Mouse (Mus musculus): ENCODE data around the gene Ifna5. TPM values are rescaled to one million over a fixed set of nuclear protein-coding genes. Genes with fewer than 3 reads are reported as not detected.

Gene Ifna5
- polyA plus RNA-seq, 1 experiment from 2014 or later, result not detected

- no peaks in the 10 kb centered on the region for H3K27me3 ChIP-seq (ENCODE audit: control insufficient read depth, insufficient read depth, low read length)
- H3K36me3 ChIP-seq (ENCODE audit: control insufficient read depth, insufficient read depth, low read length), result no peaks in the 10 kb centered on the region
- H3K27ac ChIP-seq (replicated peaks in 1 of 2; ENCODE audit: control insufficient read depth in 1 of 2, insufficient read depth in 1 of 2, low read depth in 2 of 2, low read length in 2 of 2), result no peak overlapping the region
- 52% methylated on average over 3 of the region's 3 CpGs for WGBS
- H3K4me2 ChIP-seq (ENCODE audit: low read length), result no peak overlapping the region
- no peak overlapping the region for H3K4me3 ChIP-seq (ENCODE audit: control insufficient read depth in 1 of 2, insufficient read depth in 1 of 2, low read depth in 1 of 2, low read length in 2 of 2)
- no peaks in the 10 kb centered on the region for H3K4me1 ChIP-seq (ENCODE audit: control insufficient read depth in 2 of 2, insufficient read depth in 2 of 2, low read length in 2 of 2)
- no peak overlapping the region for H3K9ac ChIP-seq (ENCODE audit: low read length)
- no peak for ATAC-seq (ENCODE audit: insufficient number of reproducible peaks, insufficient read depth, low FRiP score, low read depth)
- H3K9me3 ChIP-seq (ENCODE audit: control insufficient read depth, low read length), result no peaks in the 10 kb centered on the region
Observed at GRCm38 (mm10) chr4:88840058-88840457, 4.7 kb downstream of the Ifna5 start.

- ATAC-seq (ENCODE audit: insufficient number of reproducible peaks, insufficient read depth, low FRiP score, low read depth), result no peak
- Histone ChIP-seq H3K4me2 (ENCODE audit: low read length) (no peak within 1 kb of the TSS), H3K36me3 (ENCODE audit: control insufficient read depth, insufficient read depth, low read length) (no peaks in the 10 kb centered on the region), H3K9me3 (ENCODE audit: control insufficient read depth, low read length) (no peaks in the 10 kb centered on the region), H3K27ac (replicated peaks in 1 of 2; ENCODE audit: control insufficient read depth in 1 of 2, insufficient read depth in 1 of 2, low read depth in 2 of 2, low read length in 2 of 2) (no peak within 1 kb of the TSS), H3K27me3 (ENCODE audit: control insufficient read depth, insufficient read depth, low read length) (no peaks in the 10 kb centered on the region), H3K4me1 (ENCODE audit: control insufficient read depth in 2 of 2, insufficient read depth in 2 of 2, low read length in 2 of 2) (no peaks in the 10 kb centered on the region), H3K9ac (ENCODE audit: low read length) (no peak within 1 kb of the TSS), H3K4me3 (ENCODE audit: control insufficient read depth in 1 of 2, insufficient read depth in 1 of 2, low read depth in 1 of 2, low read length in 2 of 2) (no peak within 1 kb of the TSS)
- WGBS, result 37% methylated on average over 2 of the region's 2 CpGs
Observed at GRCm38 (mm10) chr4:88841438-88841911, 6.2 kb downstream of the Ifna5 start, which contains the start of gene Ifna4. Ifna4 (plus strand) TSS chr4:88841861.

- Histone ChIP-seq H3K36me3 (ENCODE audit: control insufficient read depth, insufficient read depth, low read length) (no peaks in the 10 kb centered on the region), H3K4me3 (ENCODE audit: control insufficient read depth in 1 of 2, insufficient read depth in 1 of 2, low read depth in 1 of 2, low read length in 2 of 2) (no peak overlapping the region), H3K27me3 (ENCODE audit: control insufficient read depth, insufficient read depth, low read length) (no peaks in the 10 kb centered on the region), H3K4me2 (ENCODE audit: low read length) (no peak overlapping the region), H3K4me1 (ENCODE audit: control insufficient read depth in 2 of 2, insufficient read depth in 2 of 2, low read length in 2 of 2) (no peaks in the 10 kb centered on the region), H3K9ac (ENCODE audit: low read length) (no peak overlapping the region), H3K27ac (replicated peaks in 1 of 2; ENCODE audit: control insufficient read depth in 1 of 2, insufficient read depth in 1 of 2, low read depth in 2 of 2, low read length in 2 of 2) (no peak overlapping the region), H3K9me3 (ENCODE audit: control insufficient read depth, low read length) (no peaks in the 10 kb centered on the region)
- ATAC-seq (ENCODE audit: insufficient number of reproducible peaks, insufficient read depth, low FRiP score, low read depth), result no peak
- 27% methylated on average over 2 of the region's 2 CpGs for WGBS
Observed at GRCm38 (mm10) chr4:88845334-88845733, 10.0 kb downstream of the Ifna5 start.

- WGBS, result 70% methylated on average over 1 of the region's 1 CpGs
- no peak within 1 kb of the TSS for H3K4me2 ChIP-seq (ENCODE audit: low read length)
- H3K27ac ChIP-seq (replicated peaks in 1 of 2; ENCODE audit: control insufficient read depth in 1 of 2, insufficient read depth in 1 of 2, low read depth in 2 of 2, low read length in 2 of 2), result no peak within 1 kb of the TSS
- no peaks in the 10 kb centered on the region for H3K36me3 ChIP-seq (ENCODE audit: control insufficient read depth, insufficient read depth, low read length)
- no peak within 1 kb of the TSS for H3K9ac ChIP-seq (ENCODE audit: low read length)
- H3K4me1 ChIP-seq (ENCODE audit: control insufficient read depth in 2 of 2, insufficient read depth in 2 of 2, low read length in 2 of 2), result no peaks in the 10 kb centered on the region
- no peaks in the 10 kb centered on the region for H3K27me3 ChIP-seq (ENCODE audit: control insufficient read depth, insufficient read depth, low read length)
- H3K9me3 ChIP-seq (ENCODE audit: control insufficient read depth, low read length), result no peaks in the 10 kb centered on the region
- H3K4me3 ChIP-seq (ENCODE audit: control insufficient read depth in 1 of 2, insufficient read depth in 1 of 2, low read depth in 1 of 2, low read length in 2 of 2), result no peak within 1 kb of the TSS
- ATAC-seq (ENCODE audit: insufficient number of reproducible peaks, insufficient read depth, low FRiP score, low read depth), result no peak
Observed at GRCm38 (mm10) chr4:88849698-88850097, 14.4 kb downstream of the Ifna5 start, which contains the start of gene Ifna1. Ifna1 (plus strand) TSS chr4:88850087.

GRCm38 (mm10) chr4:88851026-88851763 is 15.9 kb downstream of the Ifna5 start:
- H3K27ac ChIP-seq (replicated peaks in 1 of 2; ENCODE audit: control insufficient read depth in 1 of 2, insufficient read depth in 1 of 2, low read depth in 2 of 2, low read length in 2 of 2), result no peak overlapping the region
- H3K4me1 ChIP-seq (ENCODE audit: control insufficient read depth in 2 of 2, insufficient read depth in 2 of 2, low read length in 2 of 2), result no peaks in the 10 kb centered on the region
- H3K4me2 ChIP-seq (ENCODE audit: low read length), result no peak overlapping the region
- no peaks in the 10 kb centered on the region for H3K27me3 ChIP-seq (ENCODE audit: control insufficient read depth, insufficient read depth, low read length)
- no peak for ATAC-seq (ENCODE audit: insufficient number of reproducible peaks, insufficient read depth, low FRiP score, low read depth)
- H3K9ac ChIP-seq (ENCODE audit: low read length), result no peak overlapping the region
- no peaks in the 10 kb centered on the region for H3K36me3 ChIP-seq (ENCODE audit: control insufficient read depth, insufficient read depth, low read length)
- no peaks in the 10 kb centered on the region for H3K9me3 ChIP-seq (ENCODE audit: control insufficient read depth, low read length)
- 75% methylated on average over 4 of the region's 4 CpGs for WGBS
- no peak overlapping the region for H3K4me3 ChIP-seq (ENCODE audit: control insufficient read depth in 1 of 2, insufficient read depth in 1 of 2, low read depth in 1 of 2, low read length in 2 of 2)

GRCm38 (mm10) chr4:88859214-88859613 is 23.9 kb downstream of the Ifna5 start:
- Histone ChIP-seq H3K36me3 (ENCODE audit: control insufficient read depth, insufficient read depth, low read length) (no peaks in the 10 kb centered on the region), H3K9me3 (ENCODE audit: control insufficient read depth, low read length) (no peaks in the 10 kb centered on the region)
- ATAC-seq (ENCODE audit: insufficient number of reproducible peaks, insufficient read depth, low FRiP score, low read depth), result no peak

GRCm38 (mm10) chr4:88863309-88863708 is 28.0 kb downstream of the Ifna5 start:
- Histone ChIP-seq H3K4me2 (ENCODE audit: low read length) (no peak overlapping the region), H3K27ac (replicated peaks in 1 of 2; ENCODE audit: control insufficient read depth in 1 of 2, insufficient read depth in 1 of 2, low read depth in 2 of 2, low read length in 2 of 2) (no peak overlapping the region), H3K36me3 (ENCODE audit: control insufficient read depth, insufficient read depth, low read length) (no peaks in the 10 kb centered on the region), H3K4me3 (ENCODE audit: control insufficient read depth in 1 of 2, insufficient read depth in 1 of 2, low read depth in 1 of 2, low read length in 2 of 2) (no peak overlapping the region), H3K9ac (ENCODE audit: low read length) (no peak overlapping the region), H3K4me1 (ENCODE audit: control insufficient read depth in 2 of 2, insufficient read depth in 2 of 2, low read length in 2 of 2) (no peaks in the 10 kb centered on the region), H3K9me3 (ENCODE audit: control insufficient read depth, low read length) (no peaks in the 10 kb centered on the region), H3K27me3 (ENCODE audit: control insufficient read depth, insufficient read depth, low read length) (peaks cover 17% of the 10 kb centered on the region)
- no peak for ATAC-seq (ENCODE audit: insufficient number of reproducible peaks, insufficient read depth, low FRiP score, low read depth)
- WGBS, result 8% methylated on average over 7 of the region's 7 CpGs

More at GRCm38 (mm10) chr4:88859214-88859613, 23.9 kb downstream of the Ifna5 start:
- Histone ChIP-seq H3K4me3 (ENCODE audit: control insufficient read depth in 1 of 2, insufficient read depth in 1 of 2, low read depth in 1 of 2, low read length in 2 of 2) (no peak overlapping the region), H3K27me3 (ENCODE audit: control insufficient read depth, insufficient read depth, low read length) (peaks cover 8% of the 10 kb centered on the region), H3K27ac (replicated peaks in 1 of 2; ENCODE audit: control insufficient read depth in 1 of 2, insufficient read depth in 1 of 2, low read depth in 2 of 2, low read length in 2 of 2) (no peak overlapping the region), H3K9ac (ENCODE audit: low read length) (no peak overlapping the region), H3K4me2 (ENCODE audit: low read length) (no peak overlapping the region), H3K4me1 (ENCODE audit: control insufficient read depth in 2 of 2, insufficient read depth in 2 of 2, low read length in 2 of 2) (no peaks in the 10 kb centered on the region)

- WGBS, result 56% methylated on average over 9 of the region's 9 CpGs
- Histone ChIP-seq H3K27ac (replicated peaks in 1 of 2; ENCODE audit: control insufficient read depth in 1 of 2, insufficient read depth in 1 of 2, low read depth in 2 of 2, low read length in 2 of 2) (no peak overlapping the region), H3K4me3 (ENCODE audit: control insufficient read depth in 1 of 2, insufficient read depth in 1 of 2, low read depth in 1 of 2, low read length in 2 of 2) (no peak overlapping the region), H3K4me2 (ENCODE audit: low read length) (peak overlapping the region; percentile 22; the same call in 1 of the 2 replicates), H3K9ac (ENCODE audit: low read length) (no peak overlapping the region), H3K4me1 (ENCODE audit: control insufficient read depth in 2 of 2, insufficient read depth in 2 of 2, low read length in 2 of 2) (no peaks in the 10 kb centered on the region; a peak in 1 of 4 replicates), H3K36me3 (ENCODE audit: control insufficient read depth, insufficient read depth, low read length) (no peaks in the 10 kb centered on the region), H3K27me3 (ENCODE audit: control insufficient read depth, insufficient read depth, low read length) (peaks cover 17% of the 10 kb centered on the region), H3K9me3 (ENCODE audit: control insufficient read depth, low read length) (no peaks in the 10 kb centered on the region)
- ATAC-seq (ENCODE audit: insufficient number of reproducible peaks, insufficient read depth, low FRiP score, low read depth), result no peak
Observed at GRCm38 (mm10) chr4:88864599-88864998, 29.3 kb downstream of the Ifna5 start.

Data from heart, embryonic 14.5 days (tissue).